ENCODE assay signal across 22 mouse cellular contexts in genomic region chr5:34609966-34610365, GRCm38 (mm10). TPM values are rescaled to one million over a fixed set of nuclear protein-coding genes. Genes with fewer than 3 reads are reported as not detected.
DNase-seq lines count a peak whose midpoint lies in the region; TF ChIP-seq lines count a peak whose summit lies in the region.
"Had no signal": no experiment of that assay in that cellular context is flagged by ENCODE, and none has a peak within 500 bp of the region (broad histone marks: within the 10 kb centered on the region; RNA-seq: fewer than 3 reads in every experiment).

No protein-coding gene starts in this region.

- peaks cover 4% of the 10 kb centered on the region; the same call in 1 of the 2 replicates for H3K36me3 ChIP-seq in kidney, adult 2 months (ENCODE audit: control insufficient read depth, insufficient read depth, low read length)
- H3K36me3 ChIP-seq in CH12.LX (replicated peaks in 1 of 2; ENCODE audit: control insufficient read depth in 1 of 2, insufficient read depth in 1 of 2, low read length in 1 of 2): peaks cover 28 to 68% of the 10 kb centered on the region in 2 experiments
- H3K36me3 ChIP-seq in MEL (ENCODE audit: control insufficient read depth in 1 of 2, insufficient read depth in 2 of 2, low read length in 2 of 2): peaks cover 0 to 14% of the 10 kb centered on the region in 2 experiments; a peak in 2 of 4 replicates

- in situ Hi-C loops in CH12.LX (cut with MboI; ENCODE audit: low pct_ligation_motif_present, low pct_unique_long_range_greater_than_20kb, low sequenced_read_pairs): no loop called here

- H3K9me3 ChIP-seq in CH12.LX (replicated peaks; ENCODE audit: low read length) (no peaks in the 10 kb centered on the region), MEL (replicated peaks; ENCODE audit: insufficient read depth, low read length) (no peaks in the 10 kb centered on the region)
- H3K9me3 ChIP-seq: embryonic facial prominence, embryonic 13.5 days; embryonic facial prominence, embryonic 15.5 days; forebrain, embryonic 10.5 days; forebrain, embryonic 12.5 days; G1E had no signal

- no peak overlapping the region for H3K4me2 ChIP-seq in CH12.LX (ENCODE audit: insufficient read depth, low read depth, poor library complexity, severe bottlenecking)
- H3K4me2 ChIP-seq: embryonic facial prominence, embryonic 13.5 days; embryonic facial prominence, embryonic 15.5 days; forebrain, embryonic 12.5 days had no signal

- no peaks in the 10 kb centered on the region for H3K79me2 ChIP-seq in CH12.LX (replicated peaks; ENCODE audit: control insufficient read depth, extremely low read depth, insufficient read depth, poor library complexity, severe bottlenecking)
- H3K79me2 ChIP-seq in MEL (ENCODE audit: control insufficient read depth, insufficient read depth, low read length, poor library complexity): no peaks in the 10 kb centered on the region

- peak; percentile 43 for DNase-seq in kidney, adult 2 months
- DNase-seq in kidney, postnatal 10 days: no peak
- DNase-seq in CH12.LX (ENCODE audit: extremely low read depth) (no peak), MEL (ENCODE audit: low read depth, low spot score) (no peak)
- DNase-seq in layer of hippocampus, adult 11-12 months (ENCODE audit: low spot score): no peak
- DNase-seq: adrenal gland, adult 2 months; adrenal gland, postnatal 10 days; adrenal gland, postnatal 25 days; B cell, adult 2 months; cerebellum, adult 11 months; cerebellum, adult 18-20 months; cerebellum, adult 8-10 months; cerebellum, adult 9-11 months; cerebellum, postnatal 14 days; cerebellum, postnatal 36 days; embryo, embryonic 11 days had no signal

- no peaks in the 10 kb centered on the region for H3K27me3 ChIP-seq in kidney, adult 2 months (replicated peaks; ENCODE audit: control insufficient read depth, insufficient read depth, low read length)
- H3K27me3 ChIP-seq in CH12.LX (replicated peaks) (no peaks in the 10 kb centered on the region), MEL (ENCODE audit: control insufficient read depth in 1 of 2, insufficient read depth in 2 of 2, low read length in 2 of 2) (no peaks in the 10 kb centered on the region)
- H3K27me3 ChIP-seq: embryonic facial prominence, embryonic 13.5 days; embryonic facial prominence, embryonic 15.5 days; forebrain, embryonic 12.5 days had no signal

- dilution Hi-C loops in CH12.LX (cut with MboI; ENCODE audit: extremely low pct_ligation_motif_present, extremely low pct_unique_long_range_greater_than_20kb, low sequenced_read_pairs): no loop called here

- no peak overlapping the region for H3K4me3 ChIP-seq in kidney, adult 2 months (ENCODE audit: insufficient read depth, low read depth, low read length)
- H3K4me3 ChIP-seq in CH12.LX (replicated peaks in 1 of 3; ENCODE audit: low read depth in 2 of 3, low read length in 2 of 3, poor library complexity in 1 of 3) (no peak overlapping the region), MEL (ENCODE audit: control insufficient read depth in 1 of 2, insufficient read depth in 1 of 2, low read depth in 2 of 2, low read length in 2 of 2) (no peak overlapping the region)
- H3K4me3 ChIP-seq: embryonic facial prominence, embryonic 13.5 days; embryonic facial prominence, embryonic 15.5 days; erythroblast, embryonic 14.5 days; forebrain, embryonic 10.5 days; forebrain, embryonic 12.5 days had no signal

- TF ChIP-seq EP300 in CH12.LX (IDR thresholded peaks at IDR 0.05; ENCODE audit: low read length) (no peak), MEL (IDR thresholded peaks at IDR 0.05; ENCODE audit: low read depth in 1 of 2, low read length in 2 of 2) (no peak)

- TF ChIP-seq POLR2A in kidney, adult 2 months (IDR thresholded peaks at IDR 0.05; ENCODE audit: low read depth, low read length): no peak
- TF ChIP-seq POLR2A in CH12.LX (IDR thresholded peaks at IDR 0.05; ENCODE audit: low read depth, low read length): no peak
- TF ChIP-seq POLR2A in MEL (IDR thresholded peaks at IDR 0.05; ENCODE audit: control insufficient read depth in 1 of 2, insufficient read depth in 1 of 2, low read depth in 1 of 2, low read length in 2 of 2, poor library complexity in 1 of 2): no peak

- no peak overlapping the region for H3K9ac ChIP-seq in CH12.LX (ENCODE audit: insufficient read depth, low read depth)
- no peak overlapping the region for H3K9ac ChIP-seq in MEL (ENCODE audit: control insufficient read depth, low read depth, low read length, poor library complexity, severe bottlenecking)
- H3K9ac ChIP-seq: embryonic facial prominence, embryonic 13.5 days; embryonic facial prominence, embryonic 15.5 days; forebrain, embryonic 12.5 days had no signal

- TF ChIP-seq CTCF in kidney, adult 2 months (conservative IDR thresholded peaks at IDR 0.05; ENCODE audit: insufficient read depth, insufficient read length, low read depth, low read length): no peak
- TF ChIP-seq CTCF in CH12.LX (conservative IDR thresholded peaks at IDR 0.05 in 1 of 2, IDR thresholded peaks at IDR 0.05 in 1 of 2; ENCODE audit: low read depth in 2 of 2, low read length in 2 of 2): no peak
- no peak for TF ChIP-seq CTCF in MEL (IDR thresholded peaks at IDR 0.05 in 2 of 3, conservative IDR thresholded peaks at IDR 0.05 in 1 of 3; ENCODE audit: control insufficient read depth in 1 of 3, insufficient read depth in 1 of 3, low read depth in 2 of 3, low read length in 3 of 3, poor library complexity in 1 of 3, severe bottlenecking in 1 of 3)

- 72% methylated on average over 4 of the region's 4 CpGs for WGBS in kidney, adult 2 months

- H3K27ac ChIP-seq in kidney, adult 2 months (ENCODE audit: insufficient read depth, low read depth, low read length): no peak overlapping the region
- H3K27ac ChIP-seq in CH12.LX (ENCODE audit: insufficient read depth, low read depth) (no peak overlapping the region), MEL (ENCODE audit: control insufficient read depth, low read depth, low read length) (no peak overlapping the region)
- H3K27ac ChIP-seq: embryonic facial prominence, embryonic 13.5 days; embryonic facial prominence, embryonic 15.5 days; forebrain, embryonic 10.5 days; forebrain, embryonic 12.5 days had no signal

- TF ChIP-seq RAD21 in CH12.LX (IDR thresholded peaks at IDR 0.05; ENCODE audit: low read depth, low read length) (no peak), MEL (IDR thresholded peaks at IDR 0.05; ENCODE audit: low read depth, low read length) (no peak)

- no peaks in the 10 kb centered on the region for H3K4me1 ChIP-seq in kidney, adult 2 months (ENCODE audit: control insufficient read depth, insufficient read depth, low read length)
- no peaks in the 10 kb centered on the region for H3K4me1 ChIP-seq in CH12.LX (ENCODE audit: control insufficient read depth in 1 of 2, insufficient read depth in 2 of 2)
- H3K4me1 ChIP-seq in MEL (ENCODE audit: control insufficient read depth in 1 of 2, insufficient read depth in 2 of 2, low read length in 2 of 2): no peaks in the 10 kb centered on the region
- H3K4me1 ChIP-seq: embryonic facial prominence, embryonic 13.5 days; embryonic facial prominence, embryonic 15.5 days; forebrain, embryonic 10.5 days; forebrain, embryonic 12.5 days had no signal

TF ChIP-seq in CH12.LX, 34 proteins besides CTCF, POLR2A, EP300 and RAD21:
- TF ChIP-seq TBP (conservative IDR thresholded peaks at IDR 0.05; ENCODE audit: low read depth, low read length) (no peak), MAFK (IDR thresholded peaks at IDR 0.05; ENCODE audit: insufficient replicate concordance, low read length) (peak; percentile 58; the same call in 1 of the 2 replicates)
TF ChIP-seq in CH12.LX: peak in this region for 1.

TF ChIP-seq in MEL, 35 proteins besides CTCF, POLR2A, EP300 and RAD21:
- TF ChIP-seq KAT2A (conservative IDR thresholded peaks at IDR 0.05; ENCODE audit: low read depth, low read length): no peak
- no peak for TF ChIP-seq POLR2AphosphoS2 (IDR thresholded peaks at IDR 0.05; ENCODE audit: low read length)
- no peak for TF ChIP-seq BHLHE40 (IDR thresholded peaks at IDR 0.05; ENCODE audit: borderline replicate concordance, low read depth, low read length)
- no peak for TF ChIP-seq NELFE (IDR thresholded peaks at IDR 0.05; ENCODE audit: low read depth, low read length)
- peak; percentile 45; the same call in 1 of the 2 replicates for TF ChIP-seq MAFK (IDR thresholded peaks at IDR 0.05; ENCODE audit: borderline replicate concordance, low read depth, low read length)

RNA-seq across cellular contexts. Expression of gene Mfsd10, which starts 27.0 kb away (rescaled TPM):
- polyA plus RNA-seq in kidney, adult 2 months (2012; rRNA removed): 55.6 and 77.2 TPM in 2 replicates
- total RNA-seq in CH12.LX (2012; rRNA removed): 67.0 and 67.5 TPM in 2 replicates
- 40.4 and 42.1 TPM in 2 replicates for total RNA-seq in CH12.LX (2014; rRNA removed)
- 78.6 and 92.6 TPM in 2 replicates for polyA plus RNA-seq in CH12.LX (2012; ENCODE audit: insufficient read length, low read depth)
- total RNA-seq in MEL (2012; rRNA removed): 106 and 136 TPM in 2 replicates
- polyA plus RNA-seq in MEL (2012; ENCODE audit: insufficient read depth in 1 of 2, insufficient read length in 2 of 2, low read depth in 1 of 2, low replicate concordance in 2 of 2, missing spikeins in 1 of 2): 100 to 1,000 TPM in 1 of 2 experiments, not detected in 1; 296 TPM

RNA-seq across cellular contexts. Expression of gene Add1, which starts 36.5 kb away (rescaled TPM):
- 129 and 135 TPM in 2 replicates for polyA plus RNA-seq in kidney, adult 2 months (2012; rRNA removed)
- total RNA-seq in CH12.LX (2012; rRNA removed) (32.1 and 45.0 TPM in 2 replicates), CH12.LX (2014; rRNA removed) (28.0 and 28.1 TPM in 2 replicates), MEL (2012; rRNA removed) (54.6 and 79.3 TPM in 2 replicates)
- polyA plus RNA-seq in CH12.LX (2012; ENCODE audit: insufficient read length, low read depth) (46.0 and 48.7 TPM in 2 replicates), MEL (2012; ENCODE audit: insufficient read depth in 1 of 2, insufficient read length in 2 of 2, low read depth in 1 of 2, low replicate concordance in 2 of 2, missing spikeins in 1 of 2) (100 to 1,000 TPM in 1 of 2 experiments, not detected in 1; 127 TPM)

RNA-seq across cellular contexts. Expression of gene Nop14, which starts 50.0 kb away (rescaled TPM):
- polyA plus RNA-seq in kidney, adult 2 months (2012; rRNA removed): 9.6 and 10.2 TPM in 2 replicates
- total RNA-seq in CH12.LX (2012; rRNA removed): 46.1 and 51.0 TPM in 2 replicates
- 35.5 and 36.6 TPM in 2 replicates for total RNA-seq in CH12.LX (2014; rRNA removed)
- 101 and 109 TPM in 2 replicates for polyA plus RNA-seq in CH12.LX (2012; ENCODE audit: insufficient read length, low read depth)
- 87.3 and 101 TPM in 2 replicates for total RNA-seq in MEL (2012; rRNA removed)
- 100 to 1,000 TPM in 1 of 2 experiments, not detected in 1; 132 TPM for polyA plus RNA-seq in MEL (2012; ENCODE audit: insufficient read depth in 1 of 2, insufficient read length in 2 of 2, low read depth in 1 of 2, low replicate concordance in 2 of 2, missing spikeins in 1 of 2)

RNA-seq across cellular contexts. Expression of gene Grk4, which starts 50.2 kb away (rescaled TPM):
- polyA plus RNA-seq in kidney, adult 2 months (2012; rRNA removed): 0.84 and 1.5 TPM in 2 replicates
- total RNA-seq in CH12.LX (2012; rRNA removed) (0.63 and 0.76 TPM in 2 replicates), CH12.LX (2014; rRNA removed) (0.39 and 0.56 TPM in 2 replicates), MEL (2012; rRNA removed) (0.42 and 0.81 TPM in 2 replicates)
- polyA plus RNA-seq in CH12.LX (2012; ENCODE audit: insufficient read length, low read depth) (0.81 and 1.4 TPM in 2 replicates), MEL (2012; ENCODE audit: insufficient read depth in 1 of 2, insufficient read length in 2 of 2, low read depth in 1 of 2, low replicate concordance in 2 of 2, missing spikeins in 1 of 2) (under 1 TPM in 1 of 2 experiments, not detected in 1; 0.70 TPM)
